Mouse (Mus musculus): ENCODE measurements around the gene Olfr15. TPM values are rescaled to one million over a fixed set of nuclear protein-coding genes. Genes with fewer than 3 reads are reported as not detected.

The Olfr15 gene
- polyA plus RNA-seq, 1 experiment: not detected

DNA sequence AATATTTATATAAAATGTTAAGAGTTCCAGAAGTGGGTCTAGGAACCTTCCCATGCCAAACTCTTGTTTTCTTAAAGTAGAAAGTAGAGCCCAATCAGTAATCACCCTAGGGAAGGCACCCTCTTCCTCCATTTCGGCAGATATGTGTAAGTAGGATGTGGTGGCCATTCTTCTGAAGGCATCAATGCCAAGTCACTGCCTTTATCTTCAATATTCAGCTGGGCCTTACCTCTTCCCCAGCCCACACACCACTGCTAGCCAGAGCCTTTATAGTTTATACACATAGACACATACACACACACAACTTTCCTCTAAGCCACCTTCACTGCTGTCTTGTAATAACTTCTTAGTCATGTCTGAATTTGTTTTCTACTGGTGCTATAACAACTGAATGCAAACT, 25.1 kb downstream of the Olfr15 start:
- TF ChIP-seq GATA1 (IDR thresholded peaks at IDR 0.05; ENCODE audit: low read length): no peak

DNA sequence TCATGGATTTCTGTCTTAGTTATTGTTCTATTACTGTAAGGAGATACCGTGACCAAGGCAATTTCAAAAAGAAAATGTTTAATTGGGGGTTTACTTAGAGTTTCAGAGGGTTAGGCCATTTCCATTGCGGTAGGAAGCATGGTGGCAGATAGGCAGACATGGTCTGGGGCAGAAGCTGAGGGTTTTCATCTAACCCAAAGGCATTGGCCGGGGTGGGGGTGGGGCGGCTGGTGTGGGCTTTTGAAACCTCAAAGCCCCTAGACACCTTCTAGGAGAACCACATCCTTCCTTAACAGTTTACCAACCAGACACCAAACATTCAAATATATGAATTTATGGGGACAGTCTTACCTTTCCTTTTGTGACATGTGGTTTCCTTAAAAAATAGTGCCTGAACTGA, 28.6 kb downstream of the Olfr15 start:
- TF ChIP-seq GATA1 (IDR thresholded peaks at IDR 0.05; ENCODE audit: low read length): no peak

DNA sequence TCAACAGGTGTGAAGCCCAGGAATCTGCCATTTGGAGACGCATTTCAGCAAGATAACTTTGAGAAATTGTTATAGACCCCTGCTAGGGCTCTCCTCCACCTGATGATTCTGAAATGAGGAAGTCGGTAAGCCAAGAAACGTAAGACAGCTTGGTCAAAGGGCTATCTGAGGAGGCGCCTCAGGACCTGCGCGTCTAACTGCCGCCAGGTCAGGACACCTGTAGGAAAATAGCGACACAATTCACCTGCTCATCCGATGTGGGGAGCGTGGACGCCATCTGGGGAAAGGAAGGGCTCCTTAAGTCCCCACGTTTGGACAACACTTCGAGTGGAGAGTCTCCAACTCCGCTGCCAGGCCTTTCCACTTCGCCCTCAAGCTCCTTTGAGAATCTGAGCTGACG, 41.1 kb downstream of the Olfr15 start:
- no peak for TF ChIP-seq GATA1 (IDR thresholded peaks at IDR 0.05; ENCODE audit: low read length)

DNA sequence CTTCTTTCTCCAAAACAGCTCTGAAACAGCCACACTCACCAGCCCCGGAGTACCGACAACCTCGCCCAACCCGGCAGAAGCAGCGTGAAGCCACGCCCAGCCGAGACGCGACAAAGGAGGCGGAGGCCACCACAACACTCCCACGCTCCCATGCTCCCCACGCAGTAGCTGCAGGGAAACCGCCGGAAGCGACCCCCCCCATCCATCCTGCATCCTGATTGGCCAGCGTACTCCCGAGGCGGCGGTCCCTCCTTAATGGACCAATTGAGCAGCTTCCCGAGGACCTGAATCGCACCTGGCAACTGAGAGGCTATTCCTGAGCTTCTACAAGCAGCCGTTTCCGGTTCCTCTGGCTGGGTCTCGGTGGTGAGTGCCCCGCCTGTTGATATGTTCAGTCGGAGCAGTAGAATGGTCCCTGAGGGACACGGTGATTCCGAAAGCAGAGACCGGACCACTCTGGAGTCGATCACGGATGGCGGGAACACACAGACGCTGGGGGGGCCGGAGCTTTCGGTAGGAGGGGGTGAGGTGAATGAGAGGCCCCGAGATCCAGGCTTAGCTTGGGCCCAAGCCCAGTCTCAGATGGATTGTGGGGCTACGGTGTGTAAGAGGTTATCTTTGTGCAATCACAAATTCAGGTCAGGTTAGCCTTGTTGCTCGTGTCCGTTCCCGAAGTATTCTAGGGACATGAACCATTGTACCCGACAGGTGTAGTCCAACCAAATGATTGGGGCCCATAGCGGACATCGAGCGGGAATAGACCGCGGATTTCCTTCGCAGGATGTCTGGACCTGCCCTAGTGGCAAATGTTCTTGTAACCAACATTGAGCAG, 41.8 kb downstream of the Olfr15 start, which contains the start of gene Naa60:
TSS of gene Naa60 (plus strand) at position 160 of the 832 bp plus-strand sequence.
- TF ChIP-seq GATA1 (IDR thresholded peaks at IDR 0.05; ENCODE audit: low read length): no peak

DNA sequence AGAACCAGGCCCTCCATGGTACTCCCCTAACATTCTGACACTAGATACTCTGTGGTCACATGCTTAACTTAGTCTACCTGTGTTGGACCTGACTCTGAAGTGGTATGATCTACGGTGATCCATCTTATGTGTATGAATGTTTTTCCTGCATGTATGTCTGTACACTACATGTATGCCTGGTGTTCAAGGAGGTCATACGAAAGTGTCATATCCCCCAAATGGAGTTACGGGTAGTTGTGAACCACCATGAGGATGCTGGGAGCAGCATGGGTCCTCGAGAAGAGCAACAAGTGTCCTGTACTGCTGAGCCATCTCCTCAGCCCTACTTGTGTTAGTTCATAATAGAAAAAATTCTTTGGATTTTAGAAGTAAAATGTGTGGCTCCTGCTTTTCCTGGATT, 45.7 kb downstream of the Olfr15 start:
- no peak for TF ChIP-seq GATA1 (IDR thresholded peaks at IDR 0.05; ENCODE audit: low read length)

DNA sequence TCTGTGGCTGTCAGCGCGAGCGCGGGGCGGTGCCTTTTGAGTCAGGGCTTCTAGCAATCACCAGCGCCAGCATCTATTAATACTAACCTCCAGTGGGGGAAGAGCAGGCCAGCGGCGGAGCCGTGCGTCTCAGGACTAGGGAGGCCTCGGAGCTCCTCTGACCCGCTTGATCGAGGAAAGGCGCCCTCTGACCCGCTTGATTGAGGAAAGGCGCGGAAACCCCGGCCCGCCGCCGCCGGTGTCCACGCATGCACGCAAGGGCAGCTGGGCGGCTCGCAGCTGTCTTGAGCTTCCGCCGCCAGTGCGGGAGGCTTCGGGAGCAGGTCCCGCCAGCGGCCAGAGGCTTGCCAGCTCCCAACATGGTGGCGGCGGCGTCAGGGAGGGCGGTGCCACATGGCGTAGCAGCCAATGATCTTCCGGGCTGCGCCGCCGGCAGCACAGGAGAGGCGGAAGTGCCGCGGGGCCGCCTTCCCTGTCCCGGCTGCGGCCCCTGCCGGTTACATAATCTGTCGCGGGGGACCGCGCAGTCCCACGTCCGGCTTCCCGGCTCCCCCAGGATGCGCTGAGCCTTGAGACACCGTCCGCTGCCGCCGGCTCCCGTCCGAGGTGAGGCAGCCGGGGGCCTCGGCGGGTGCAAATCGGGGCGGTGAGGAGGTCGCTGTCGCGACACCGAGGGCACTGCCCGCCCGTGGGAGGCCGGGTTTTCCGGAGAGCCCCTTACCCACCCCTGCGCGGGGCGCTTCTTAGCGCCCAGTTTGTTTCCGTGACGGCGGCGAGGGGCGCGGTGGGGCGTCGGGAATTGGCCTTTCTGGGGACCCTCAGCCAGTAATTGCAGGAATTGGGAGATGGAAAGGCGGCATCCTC, 53.8 kb downstream of the Olfr15 start, which contains the start of the genes Zfp597 and Gm20695:
TSS of gene Zfp597 (minus strand) at position 361 of the 864 bp plus-strand sequence.
TSS of gene Gm20695 (plus strand) at position 448 of the 864 bp plus-strand sequence.
- no peak for TF ChIP-seq GATA1 (IDR thresholded peaks at IDR 0.05; ENCODE audit: low read length)

DNA sequence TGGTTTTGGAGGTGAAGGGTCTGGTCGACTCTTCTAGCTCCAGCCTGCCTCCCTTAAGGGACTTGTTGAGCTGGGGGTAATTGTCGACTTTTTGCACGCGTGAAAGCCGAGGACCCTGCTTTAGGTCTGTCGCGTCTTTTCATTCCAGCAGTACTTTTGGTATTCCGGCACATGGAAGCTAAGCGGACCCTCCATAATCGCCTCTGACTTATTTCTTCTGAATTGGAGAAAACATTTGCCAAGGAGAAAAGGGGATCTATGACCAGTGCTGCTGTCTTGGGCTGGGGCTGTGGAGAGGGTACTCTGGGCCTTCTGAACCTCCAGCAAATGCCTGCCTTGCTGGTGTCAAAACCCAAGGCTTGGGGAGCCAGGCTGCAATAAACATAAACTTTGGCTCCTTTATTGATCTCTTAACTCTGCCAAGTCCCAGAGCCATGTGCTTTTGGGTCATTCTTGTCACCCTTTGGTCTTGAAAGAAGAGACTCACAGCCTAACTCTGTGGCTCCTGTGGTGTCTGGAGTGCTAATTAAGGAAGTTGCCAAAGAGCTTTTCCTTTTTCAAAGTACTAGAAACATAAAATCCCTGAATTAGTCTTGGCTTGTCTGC, 54.5 kb downstream of the Olfr15 start:
- no peak for TF ChIP-seq GATA1 (IDR thresholded peaks at IDR 0.05; ENCODE audit: low read length)

DNA sequence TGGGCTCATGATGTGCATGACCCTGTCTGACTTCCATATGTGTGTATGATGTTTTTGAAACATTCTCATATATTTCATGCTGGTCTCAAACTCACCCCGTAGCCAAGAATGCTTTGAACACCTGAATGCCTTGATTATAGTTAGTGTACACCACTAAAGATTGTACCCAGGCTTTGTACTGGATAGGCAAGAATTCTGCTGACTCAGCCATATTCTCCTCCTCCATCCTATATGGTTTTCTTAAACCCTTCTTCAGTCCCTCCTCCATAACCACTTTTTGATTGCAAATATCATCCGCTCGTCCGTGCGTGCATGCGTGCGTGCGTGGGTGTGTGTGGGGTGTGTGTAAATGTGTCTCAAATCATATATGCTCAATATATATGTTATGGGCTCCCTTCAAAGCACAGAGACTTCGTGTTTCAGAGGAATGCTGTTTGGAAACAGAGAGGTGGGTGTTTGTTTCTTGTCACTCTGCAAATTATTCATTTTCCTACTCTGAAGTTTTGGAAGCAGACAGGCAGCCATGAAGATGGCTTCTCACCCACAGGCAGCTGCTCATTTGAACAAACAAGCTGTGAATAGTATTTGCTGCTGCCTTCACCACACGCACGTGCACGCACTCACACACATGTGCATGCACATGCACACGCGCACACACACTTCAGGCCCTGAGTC, 61.1 kb downstream of the Olfr15 start:
- no peak for TF ChIP-seq GATA1 (IDR thresholded peaks at IDR 0.05; ENCODE audit: low read length)

DNA sequence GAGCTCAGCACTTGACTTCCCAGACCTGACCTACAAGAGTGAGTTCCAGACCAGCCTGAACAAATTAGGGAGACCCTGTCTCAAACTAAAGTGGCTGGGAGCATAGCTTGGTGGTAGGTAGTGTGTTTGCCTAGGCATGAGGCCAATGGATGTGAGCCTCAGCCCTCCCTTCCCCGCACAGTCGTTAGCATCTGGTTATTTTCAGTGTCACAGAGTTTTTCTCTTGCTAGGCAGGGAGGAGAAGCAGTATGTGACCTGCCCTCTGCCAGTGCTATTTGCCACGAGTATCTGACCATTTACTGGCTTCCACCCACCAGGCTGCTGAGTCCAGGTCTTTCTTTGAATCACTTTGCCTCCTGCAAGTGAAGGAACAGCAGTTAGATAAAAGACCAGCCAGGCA, 63.1 kb downstream of the Olfr15 start:
- TF ChIP-seq GATA1 (IDR thresholded peaks at IDR 0.05; ENCODE audit: low read length): no peak

Other genes starting within 250 kb of the Olfr15 start
- gene Olfr161, start 239.8 kb upstream of the Olfr15 start, polyA plus RNA-seq (2012): not detected in 2 replicates
- not detected in 2 replicates for gene Mefv, start 112.8 kb upstream of the Olfr15 start, polyA plus RNA-seq (2012)
- gene Zfp263, start 86.8 kb upstream of the Olfr15 start, polyA plus RNA-seq (2012): 13.5 and 17.1 TPM in 2 replicates
- 0.13 and 0.15 TPM in 2 replicates for gene Zfp174, start 16.4 kb downstream of the Olfr15 start, polyA plus RNA-seq (2012)
- 26.7 and 31.0 TPM in 2 replicates for gene Naa60, start 41.5 kb downstream of the Olfr15 start, polyA plus RNA-seq (2012)
- 2.6 and 3.9 TPM in 2 replicates for gene Zfp597, start 53.7 kb downstream of the Olfr15 start, polyA plus RNA-seq (2012)
- not detected in 2 replicates for gene Gm20695, start 53.8 kb downstream of the Olfr15 start, polyA plus RNA-seq (2012)
- 9.7 and 12.7 TPM in 2 replicates for gene 1700037C18Rik, start 77.8 kb downstream of the Olfr15 start, polyA plus RNA-seq (2012)
- 34.6 and 36.0 TPM in 2 replicates for gene Cluap1, start 77.9 kb downstream of the Olfr15 start, polyA plus RNA-seq (2012)
- 0.01 TPM in 1 of 2 replicates, not detected in the other for gene Nlrc3, start 145.8 kb downstream of the Olfr15 start, polyA plus RNA-seq (2012)
- 15.2 and 26.2 TPM in 2 replicates for gene Slx4, start 172.9 kb downstream of the Olfr15 start, polyA plus RNA-seq (2012)
- gene Dnase1, start 206.1 kb downstream of the Olfr15 start, polyA plus RNA-seq (2012): not detected in 2 replicates
- gene Trap1, start 246.9 kb downstream of the Olfr15 start, polyA plus RNA-seq (2012): 266 and 381 TPM in 2 replicates

All from G1E-ER4 (cell line).